Mouse (Mus musculus): Measurements from ENCODE around the gene Crtam. TPM values are rescaled to one million over a fixed set of nuclear protein-coding genes. Genes with fewer than 3 reads are reported as not detected.

Crtam gene
- polyA plus RNA-seq (2012; rRNA removed) = 0.07 TPM in 1 of 2 replicates, not detected in the other

DNA sequence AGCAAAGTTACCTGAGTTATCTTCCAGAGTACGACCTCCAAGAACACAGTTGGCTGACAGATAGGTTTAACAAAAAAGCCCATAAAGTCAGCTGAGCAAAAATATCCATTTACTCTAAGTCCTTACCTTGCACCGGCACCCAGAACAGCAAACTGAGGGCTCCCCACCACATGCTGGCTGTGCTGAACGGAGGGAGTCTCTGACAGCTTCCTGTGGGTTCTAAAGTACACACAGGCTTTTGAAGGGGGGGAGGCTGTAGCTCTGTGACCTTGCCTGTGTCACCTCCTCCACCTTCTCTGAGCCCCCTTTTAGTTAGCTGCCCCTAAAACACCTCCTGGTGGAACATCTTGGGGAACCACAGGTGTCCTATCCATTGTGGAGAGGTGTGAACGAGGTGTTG is at the start of gene Crtam:
Gene Crtam (minus strand): TSS at position 214 of the 400 bp plus-strand sequence.

DNA sequence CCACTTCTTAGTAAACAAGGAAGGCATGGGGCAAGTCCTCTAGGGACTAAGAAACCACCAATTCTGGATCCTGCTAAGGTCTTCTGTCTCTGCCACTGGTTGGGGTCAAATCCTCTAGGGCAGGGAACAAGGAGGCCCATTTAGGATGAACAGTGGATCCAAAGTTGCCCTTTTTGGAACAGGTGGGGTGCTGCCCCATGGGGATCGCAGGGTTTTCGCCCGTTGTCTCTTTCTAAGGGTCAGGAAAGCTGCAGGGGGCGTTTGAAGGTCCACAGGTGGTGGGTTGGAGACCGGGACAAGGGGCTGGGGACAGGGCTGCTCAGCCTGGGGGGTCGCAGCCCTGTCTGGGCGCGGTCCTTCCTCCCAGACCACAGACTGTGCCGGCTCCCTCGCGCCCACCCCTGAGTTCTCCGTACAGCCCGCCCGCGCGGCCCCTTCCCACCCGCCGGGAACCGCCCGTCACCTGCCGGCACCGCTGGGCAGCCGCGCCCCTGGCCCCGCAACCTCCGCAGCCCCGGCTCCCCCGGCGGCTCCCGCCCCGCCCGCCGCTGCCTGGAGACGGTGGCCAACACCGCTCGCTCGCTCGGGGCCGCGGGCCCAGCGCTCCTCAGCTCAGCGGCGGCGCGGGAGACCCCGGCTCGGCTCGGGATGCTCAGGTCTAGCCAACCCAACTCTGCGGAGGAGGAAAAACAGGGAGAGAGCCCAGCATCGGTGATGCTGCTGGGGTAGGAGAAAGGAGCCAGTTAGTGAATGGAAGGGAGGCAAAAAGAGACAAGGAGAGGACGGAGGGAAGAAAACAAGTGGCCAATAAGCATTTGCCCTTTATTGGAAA is 40.6 kb downstream of the Crtam start, which contains the start of gene Jhy:
Gene Jhy (minus strand): TSS at position 533 of the 832 bp plus-strand sequence.

Other genes with a start within 250 kb of the Crtam start
- 1,901 and 2,710 TPM in 2 replicates for gene Hspa8, start 203.6 kb downstream of the Crtam start, polyA plus RNA-seq (2012; rRNA removed)
- gene Bsx, start 130.5 kb downstream of the Crtam start, polyA plus RNA-seq (2012; rRNA removed) = not detected in 2 replicates
- 0.47 and 0.77 TPM in 2 replicates for gene Jhy, start 40.5 kb downstream of the Crtam start, polyA plus RNA-seq (2012; rRNA removed)
- 11.5 and 13.1 TPM in 2 replicates for gene Ubash3b, start 157.1 kb upstream of the Crtam start, polyA plus RNA-seq (2012; rRNA removed)

All from ovary, adult 2 months (tissue).